Mouse (Mus musculus) frontal cortex, adult 2 months (tissue): ENCODE measurements at regions not wholly inside any gene's neighbourhood (a gene's known extent, or its start where the extent isn't known, plus 50 kb on each side); places are given as distances from the start of the nearest gene placed in this dataset.

ENCODE experiments used
- DNase-seq, 2 experiments: peaks; one replicate each; pipeline ENCODE4 v3.0.0; 2022; ENCODE audit warnings: low spot score in 1 of 2; ENCODE audit errors: extremely low spot score in 1 of 2

DNA sequence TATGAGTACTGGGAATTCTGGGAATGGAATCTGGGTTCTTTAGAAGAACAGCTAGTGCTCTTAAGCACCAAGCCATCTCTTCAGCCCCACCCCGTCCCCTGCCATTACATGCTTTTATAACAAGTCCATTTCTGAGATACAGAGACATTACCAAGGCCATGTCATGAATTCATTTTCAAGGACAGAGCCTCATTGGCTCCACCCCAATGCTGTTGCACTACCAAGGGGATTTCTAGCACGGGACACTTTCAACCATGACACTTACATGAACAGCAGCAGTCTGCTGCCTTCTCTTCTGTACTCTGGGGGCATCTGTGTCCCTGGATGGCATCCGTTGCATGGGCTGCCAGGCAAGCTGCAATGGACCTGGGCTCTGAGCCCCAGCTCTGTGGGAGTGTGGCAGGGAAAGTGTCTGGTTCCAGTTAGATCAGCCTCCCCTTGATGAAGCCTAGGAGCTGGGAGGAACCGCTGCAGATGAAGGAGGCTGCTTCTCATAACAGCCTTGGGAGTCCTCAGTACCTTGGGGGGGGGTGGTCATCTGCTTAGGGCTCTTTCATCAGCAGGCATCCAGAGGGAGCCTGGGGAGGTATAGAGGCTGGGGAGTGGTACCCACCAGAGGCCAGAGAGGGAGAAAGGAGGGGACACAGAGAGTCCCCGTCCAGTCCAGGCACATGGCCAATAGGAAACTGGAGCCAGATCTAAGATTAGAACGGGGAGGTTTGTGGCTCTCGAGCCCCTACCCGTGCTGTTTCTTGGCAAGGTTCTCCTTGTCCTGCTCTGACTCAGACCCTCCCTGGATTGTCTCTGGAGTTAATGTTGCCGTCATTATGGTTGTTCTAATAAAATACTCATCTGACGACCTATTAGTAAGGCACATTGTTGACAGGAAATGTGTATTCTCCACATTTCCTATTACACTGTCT lies 52.4 kb upstream of the Ctbp2 start:
- DNase-seq: no peak
